Mouse (Mus musculus) T-cell, adult 66 days (primary cell): ENCODE measurements around the gene Pip5kl1. TPM values are rescaled to one million over a fixed set of nuclear protein-coding genes. Genes with fewer than 3 reads are reported as not detected.

Source experiments
- total RNA-seq, 2 experiments: library from RNA; stranded (reverse); gene quantifications; 3 replicates in 1 of 2; 4 replicates in 1 of 2; pipeline ENCODE4 v1.2.4; 2023

Gene Pip5kl1
- 1 to 10 TPM; 1.2 to 1.3 TPM for total RNA-seq

DNA sequence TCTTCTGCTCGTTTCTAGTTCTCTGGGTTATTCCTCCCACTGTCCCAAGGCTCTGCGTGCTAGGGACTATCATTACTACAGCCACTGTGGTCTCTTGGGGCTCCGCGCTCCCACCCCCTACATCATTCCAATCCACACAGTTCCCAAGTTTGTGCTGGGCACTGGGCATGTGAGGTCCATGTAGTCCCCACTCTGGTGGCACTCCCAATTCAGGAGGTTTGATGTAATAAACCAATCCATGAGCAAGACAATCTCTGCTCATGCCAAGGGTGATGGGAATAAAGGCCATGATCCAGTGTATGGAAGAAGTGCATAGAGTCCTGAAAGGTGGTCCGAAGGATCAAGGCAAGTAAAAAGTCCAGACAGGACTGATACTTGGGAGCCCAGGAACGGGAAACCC lies at the start of gene Pip5kl1:
Pip5kl1 (plus strand) TSS at position 301 of the 400 bp plus-strand sequence.

DNA sequence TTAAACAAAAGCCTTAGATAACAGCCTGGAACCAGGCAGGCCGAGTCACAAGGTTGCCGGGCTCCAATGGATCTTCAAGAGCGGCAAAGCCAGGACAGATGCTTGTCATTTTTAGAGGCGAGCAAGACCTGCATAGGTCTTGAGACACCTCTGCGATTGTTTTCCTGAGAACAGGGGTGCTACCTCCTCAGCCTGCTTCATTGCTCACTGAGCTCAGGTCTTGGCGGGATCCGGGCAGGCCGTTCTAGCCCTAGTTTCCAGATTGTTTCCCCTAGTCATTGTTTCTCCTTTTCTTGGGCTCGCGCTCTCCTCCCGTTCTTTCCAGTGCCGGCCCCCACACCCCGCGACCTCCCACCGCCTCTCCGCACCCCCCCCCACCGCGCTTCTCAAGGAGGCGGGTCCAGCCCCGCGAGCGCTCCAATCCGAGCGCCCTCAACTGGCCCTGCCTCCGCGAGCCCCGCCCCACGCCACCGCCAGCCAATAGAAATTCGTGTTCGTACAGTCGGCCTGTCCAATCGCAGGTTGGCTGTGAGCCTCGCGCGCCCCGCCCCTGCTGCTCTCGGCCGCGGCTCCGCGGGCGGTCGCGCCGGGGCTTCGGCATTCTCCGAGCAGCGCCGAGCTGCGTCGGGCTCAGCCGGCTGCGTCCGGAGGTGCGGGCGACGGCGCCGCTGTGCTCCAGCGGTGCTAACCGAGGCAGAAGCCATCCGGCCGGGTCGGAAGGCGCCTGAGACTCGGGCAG lies 39.7 kb upstream of the Pip5kl1 start, which contains the start of gene Fam102a:
Fam102a (plus strand) TSS at position 600 of the 739 bp plus-strand sequence.

DNA sequence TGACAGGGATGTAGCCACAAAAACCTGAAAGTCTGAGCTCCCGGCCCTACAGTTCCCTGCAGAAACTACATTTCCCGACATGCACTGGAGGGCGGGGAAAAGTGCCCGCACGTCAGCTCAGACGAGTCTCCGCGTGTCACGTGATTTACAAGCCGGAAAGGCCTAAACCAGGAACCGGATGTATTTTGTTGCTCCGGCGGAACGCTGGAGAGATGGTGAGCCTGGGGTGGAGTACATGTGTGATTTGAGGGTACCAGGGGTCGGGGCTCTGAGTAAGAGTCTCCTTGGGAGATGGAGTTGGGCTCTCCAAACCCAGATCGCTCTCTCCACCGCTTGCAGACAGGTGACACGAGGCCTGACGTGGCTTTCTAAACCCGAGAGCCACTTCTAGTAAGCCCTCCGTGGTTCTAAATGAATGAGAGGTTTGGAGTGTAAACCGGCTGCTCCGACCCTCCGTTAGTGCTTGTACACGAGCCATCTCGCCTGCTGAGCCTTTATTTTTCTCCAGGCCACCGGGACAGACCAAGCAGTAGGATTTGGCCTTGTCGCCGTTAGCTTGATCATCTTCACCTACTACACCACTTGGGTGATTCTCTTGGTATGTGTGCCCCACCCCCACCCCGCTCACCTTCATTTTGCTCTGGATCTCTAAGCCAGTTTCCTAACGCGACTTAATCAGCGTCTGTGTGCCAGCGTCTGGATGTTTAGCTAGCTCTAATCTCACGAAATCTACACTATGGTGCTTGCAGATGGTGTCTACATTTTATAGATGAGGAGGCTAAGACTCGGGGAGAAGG lies 3.7 kb upstream of the Pip5kl1 start, which contains the start of gene Dpm2:
Dpm2 (plus strand) TSS at position 161 of the 797 bp plus-strand sequence.

DNA sequence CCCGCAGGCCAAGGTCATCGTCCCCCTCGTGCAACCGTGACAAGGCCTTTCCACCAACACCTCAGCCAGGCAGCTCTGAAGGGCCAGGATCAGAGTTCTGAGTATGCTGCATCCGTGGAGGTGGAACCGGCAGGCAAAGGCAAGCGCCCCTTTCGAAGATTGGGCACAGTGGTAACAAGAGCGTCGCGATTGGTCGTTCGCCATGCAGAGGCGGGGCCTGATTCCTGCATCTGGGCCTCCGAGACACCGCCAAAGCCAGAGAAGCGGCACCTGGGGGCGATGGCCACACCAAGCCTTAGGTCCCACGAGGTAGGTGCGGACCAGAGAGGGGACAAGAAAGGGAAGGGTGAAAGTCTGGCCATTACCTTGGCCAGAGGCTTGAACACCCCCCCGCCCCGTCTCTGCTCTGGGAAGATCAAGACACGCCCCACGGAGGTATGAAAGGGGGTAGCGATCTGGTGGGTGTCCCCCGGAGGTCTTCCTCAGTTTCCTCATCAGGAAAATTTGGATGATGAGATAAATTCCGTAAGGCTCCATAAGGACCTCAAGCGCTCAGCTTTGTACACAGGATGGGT lies 1.1 kb downstream of the Pip5kl1 start, which contains the start of gene 9430097D07Rik:
9430097D07Rik (minus strand) TSS at position 99 of the 575 bp plus-strand sequence.

DNA sequence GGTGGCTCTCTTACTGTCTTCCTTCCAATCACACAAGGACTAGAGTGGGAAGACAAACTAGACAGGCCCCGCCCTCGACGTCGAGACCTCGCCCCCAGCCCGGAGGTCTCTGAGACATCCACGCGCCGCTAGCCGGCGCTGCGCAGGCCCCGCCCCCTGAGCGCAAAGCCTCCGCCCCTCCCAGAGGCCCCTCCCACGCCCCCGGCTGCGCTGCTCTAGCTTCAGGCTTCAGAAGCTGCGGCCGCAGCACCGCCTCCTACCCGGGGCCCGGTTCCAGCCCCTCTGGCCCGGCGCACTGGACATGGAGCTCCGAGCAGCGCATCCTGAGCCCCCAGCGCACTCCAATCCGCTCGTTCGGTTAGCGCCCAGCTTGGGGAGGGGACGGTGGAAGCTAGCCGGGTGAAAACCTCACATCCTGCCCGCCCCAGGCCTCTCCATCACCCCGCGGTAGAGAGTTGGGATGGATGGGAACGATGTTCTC lies 12.3 kb downstream of the Pip5kl1 start, which contains the start of gene St6galnac4:
St6galnac4 (plus strand) TSS at position 225 of the 481 bp plus-strand sequence.

DNA sequence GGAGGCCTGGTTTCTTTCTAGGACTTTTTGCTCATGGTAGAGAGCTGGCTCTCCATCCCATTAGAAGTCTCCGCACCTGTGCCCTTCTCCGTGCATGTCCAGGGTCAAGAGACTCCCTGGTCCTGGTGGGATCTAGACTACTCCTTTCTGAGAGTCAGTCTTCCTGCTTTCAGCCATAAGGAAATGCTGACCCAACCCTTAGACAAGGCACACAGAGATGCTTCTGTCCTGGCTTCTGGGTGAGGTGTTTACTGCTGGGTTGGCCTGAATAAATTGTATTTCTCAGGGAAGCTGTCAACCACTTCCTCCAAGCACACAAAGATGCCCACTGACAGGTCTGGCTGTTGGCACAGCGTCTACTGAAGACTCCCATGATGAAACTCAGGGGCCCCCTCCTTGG lies 24.8 kb downstream of the Pip5kl1 start, which contains the start of gene St6galnac6:
St6galnac6 (plus strand) TSS at position 301 of the 400 bp plus-strand sequence.

DNA sequence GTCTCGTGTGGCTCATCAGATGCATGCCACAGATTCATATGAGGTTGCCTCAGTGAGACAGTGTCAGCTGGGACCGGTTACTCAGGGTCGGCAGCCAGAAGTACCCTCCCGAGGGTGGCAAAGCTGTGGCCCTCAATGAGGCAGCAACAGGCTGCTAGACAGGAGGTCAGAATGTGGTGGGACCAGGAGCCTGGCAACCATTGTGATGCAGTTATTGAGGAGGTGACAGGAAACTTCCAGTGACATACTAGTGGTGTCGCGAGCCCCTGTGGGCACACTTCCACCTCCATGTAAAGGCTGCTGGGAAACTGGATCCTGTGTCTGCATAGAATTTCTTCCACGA lies 46.9 kb downstream of the Pip5kl1 start, which contains the start of gene Ak1:
Ak1 (plus strand) TSS at position 242 of the 343 bp plus-strand sequence.

Other genes with a start within 250 kb of the Pip5kl1 start
- gene Ciz1, start 222.5 kb upstream of the Pip5kl1 start, total RNA-seq, result 100 to 1,000 TPM; 116 to 117 TPM
- not detected for gene Dnm1, start 221.5 kb upstream of the Pip5kl1 start, total RNA-seq
- gene 1110008P14Rik, start 192.9 kb upstream of the Pip5kl1 start, total RNA-seq, result 10 to 100 TPM; 21.5 to 25.8 TPM
- gene Lcn2, start 186.5 kb upstream of the Pip5kl1 start, total RNA-seq, result 1 to 10 TPM; 1.9 to 2.4 TPM
- gene Ptges2, start 178.9 kb upstream of the Pip5kl1 start, total RNA-seq, result 1 to 10 TPM; 5.8 to 7.8 TPM
- gene Naif1, start 124.3 kb upstream of the Pip5kl1 start, total RNA-seq, result 1 to 10 TPM; 5.1 to 5.2 TPM
- 10 to 100 TPM; 46.4 to 58.3 TPM for gene Slc25a25, start 123.4 kb upstream of the Pip5kl1 start, total RNA-seq
- 100 to 1,000 TPM; 173 to 175 TPM for gene Fam102a, start 39.5 kb upstream of the Pip5kl1 start, total RNA-seq
- gene Dpm2, start 3.9 kb upstream of the Pip5kl1 start, total RNA-seq, result 10 to 100 TPM; 57.9 to 58.0 TPM
- gene 9430097D07Rik, start 887 bp downstream of the Pip5kl1 start, total RNA-seq, result not detected
- 10 to 100 TPM; 21.4 to 24.5 TPM for gene St6galnac4, start 12.3 kb downstream of the Pip5kl1 start, total RNA-seq
- gene St6galnac6, start 24.9 kb downstream of the Pip5kl1 start, total RNA-seq, result 1 to 10 TPM; 5.1 to 6.9 TPM
- gene Ak1, start 47.0 kb downstream of the Pip5kl1 start, total RNA-seq, result not detected
- gene Eng, start 71.8 kb downstream of the Pip5kl1 start, total RNA-seq, result 10 to 100 TPM; 11.2 to 13.8 TPM
- gene Fpgs, start 129.3 kb downstream of the Pip5kl1 start, total RNA-seq, result 10 to 100 TPM; 25.8 to 28.1 TPM
- 100 to 1,000 TPM; 121 to 123 TPM for gene Cdk9, start 138.3 kb downstream of the Pip5kl1 start, total RNA-seq
- gene Sh2d3c, start 146.3 kb downstream of the Pip5kl1 start, total RNA-seq, result 100 to 1,000 TPM; 120 to 121 TPM
- not detected for gene 6330409D20Rik, start 166.2 kb downstream of the Pip5kl1 start, total RNA-seq
- 10 to 100 TPM; 29.2 to 34.5 TPM for gene Tor2a, start 182.4 kb downstream of the Pip5kl1 start, total RNA-seq
- under 1 TPM in 1 of 2 experiments, not detected in 1; 0.90 TPM for gene Ttc16, start 200.8 kb downstream of the Pip5kl1 start, total RNA-seq
- 1 to 10 TPM; 5.6 to 7.2 TPM for gene Ptrh1, start 201.0 kb downstream of the Pip5kl1 start, total RNA-seq
- gene Cfap157, start 209.6 kb downstream of the Pip5kl1 start, total RNA-seq, result not detected